Comparison of ENCODE assay signal across 40 mouse cellular contexts in genomic region chr15:84113873-84114272, GRCm38 (mm10). TPM values are rescaled to one million over a fixed set of nuclear protein-coding genes. Genes with fewer than 3 reads are reported as not detected.
"Had no signal": no experiment of that assay in that cellular context is flagged by ENCODE, and none has a peak within 500 bp of the region (broad histone marks: within the 10 kb centered on the region; RNA-seq: fewer than 3 reads in every experiment).

No protein-coding gene starts in this region.

- DNase-seq: gastrocnemius, adult 2 months; gastrocnemius, postnatal 14 days; gastrocnemius, postnatal 36 days; heart, adult 11 months; heart, adult 2 months; heart, postnatal 14 days; heart, postnatal 36 days; kidney, adult 11 months; kidney, adult 2 months; kidney, adult 9 months; kidney, postnatal 14 days; kidney, postnatal 36 days; layer of hippocampus, adult 9-11 months; layer of hippocampus, postnatal 36 days; left cerebral cortex, postnatal 4 days had no signal

- ATAC-seq: hindbrain, postnatal 0 days; intestine, embryonic 16.5 days had no signal

- H3K4me1 ChIP-seq: heart, embryonic 13.5 days; heart, embryonic 15.5 days; hindbrain, embryonic 13.5 days; hindbrain, embryonic 15.5 days; kidney, embryonic 15.5 days; limb, embryonic 13.5 days; limb, embryonic 15.5 days had no signal

- H3K27me3 ChIP-seq: hindbrain, embryonic 15.5 days; kidney, embryonic 15.5 days; limb, embryonic 13.5 days had no signal

- H3K27ac ChIP-seq: gastrocnemius, adult 2 months; heart, adult 2 months; heart, embryonic 13.5 days; heart, embryonic 15.5 days; hindbrain, embryonic 13.5 days; hindbrain, embryonic 15.5 days; hindbrain, postnatal 0 days; kidney, embryonic 15.5 days; kidney, postnatal 0 days; limb, embryonic 13.5 days; limb, embryonic 15.5 days had no signal

- H3K4me3 ChIP-seq: gastrocnemius, adult 2 months; heart, adult 2 months; heart, embryonic 13.5 days; heart, embryonic 15.5 days; hindbrain, embryonic 13.5 days; hindbrain, embryonic 15.5 days; kidney, embryonic 15.5 days; limb, embryonic 13.5 days; limb, embryonic 15.5 days had no signal

- H3K4me2 ChIP-seq: heart, embryonic 11.5 days; heart, embryonic 13.5 days; heart, embryonic 15.5 days; hindbrain, embryonic 13.5 days; hindbrain, embryonic 15.5 days; kidney, embryonic 15.5 days; limb, embryonic 13.5 days; limb, embryonic 15.5 days had no signal

- H3K9ac ChIP-seq: heart, embryonic 13.5 days; heart, embryonic 15.5 days; hindbrain, embryonic 13.5 days; hindbrain, embryonic 15.5 days; kidney, embryonic 15.5 days; limb, embryonic 13.5 days; limb, embryonic 15.5 days had no signal

- H3K36me3 ChIP-seq: heart, embryonic 13.5 days; heart, embryonic 15.5 days; hindbrain, embryonic 13.5 days; hindbrain, embryonic 15.5 days; kidney, embryonic 15.5 days; limb, embryonic 13.5 days; limb, embryonic 15.5 days had no signal

- H3K9me3 ChIP-seq: heart, embryonic 13.5 days; heart, embryonic 15.5 days; hindbrain, embryonic 13.5 days; hindbrain, embryonic 15.5 days; kidney, embryonic 15.5 days; limb, embryonic 13.5 days; limb, embryonic 15.5 days had no signal

RNA-seq across cellular contexts. Expression of gene Sult4a1, which starts 8.3 kb away (rescaled TPM):
- total RNA-seq: gastrocnemius, adult 2 months; gastrocnemius, postnatal 36 days; hematopoietic stem cell, adult 5-6 weeks had no signal

RNA-seq across cellular contexts. Expression of gene Pnpla5, which starts 9.1 kb away (rescaled TPM):
- total RNA-seq: gastrocnemius, postnatal 14 days; gastrocnemius, postnatal 36 days; heart, adult 2 months; heart, postnatal 14 days; heart, postnatal 36 days; hematopoietic stem cell, adult 5-6 weeks; hindbrain, postnatal 0 days; layer of hippocampus, adult 18-20 months; layer of hippocampus, adult 8-10 months; layer of hippocampus, postnatal 14 days; layer of hippocampus, postnatal 36 days; left cerebral cortex, adult 18-20 months; left cerebral cortex, adult 8-10 months; left cerebral cortex, postnatal 10 days; left cerebral cortex, postnatal 25 days; left cerebral cortex, postnatal 4 days had no signal
- polyA plus RNA-seq: frontal cortex, adult 2 months; heart, adult 2 months; heart, embryonic 11.5 days; heart, embryonic 13.5 days; heart, embryonic 15.5 days; heart, postnatal 0 days; hindbrain, embryonic 11.5 days; hindbrain, embryonic 13.5 days; hindbrain, embryonic 15.5 days; hindbrain, postnatal 0 days; intestine, embryonic 14.5 days; intestine, embryonic 16.5 days; kidney, embryonic 15.5 days; kidney, postnatal 0 days; limb, embryonic 11.5 days; limb, embryonic 13.5 days; limb, embryonic 15.5 days had no signal

RNA-seq across cellular contexts. Expression of gene Efcab6, which starts 48.7 kb away (rescaled TPM):
- total RNA-seq: heart, adult 2 months; heart, postnatal 14 days; heart, postnatal 36 days; hematopoietic stem cell, adult 5-6 weeks had no signal
- polyA plus RNA-seq: heart, embryonic 11.5 days; heart, embryonic 13.5 days; heart, postnatal 0 days; large intestine, adult 2 months; limb, embryonic 11.5 days had no signal

RNA-seq across cellular contexts. Expression of gene Pnpla3, which starts 53.8 kb away (rescaled TPM):
- total RNA-seq: hematopoietic stem cell, adult 5-6 weeks had no signal
- polyA plus RNA-seq: limb, embryonic 11.5 days had no signal
